Mouse (Mus musculus) cerebellum, adult 11 months (tissue): ENCODE measurements around the gene Gm7138.
"Not testable (repeated sequence)": the region's sequence is repeated elsewhere in the genome, so short reads cannot be mapped to it uniquely, and the experiment has no call there.

Experiments
- DNase-seq: peaks from one replicate; pipeline ENCODE4 v3.0.0; 2022

Gm7138 gene

GRCm38 (mm10) chr10:77741924-77742688 lies 34.6 kb downstream of the Gm7138 start, which contains the start of gene Gm18596:
Gene Gm18596, minus strand, starts transcription at chr10:77742638.
- DNase-seq: not testable (repeated sequence)

- DNase-seq: no peak
These were observed 37.8 kb downstream of the Gm7138 start for GRCm38 (mm10) chr10:77738929-77739328.

DNA sequence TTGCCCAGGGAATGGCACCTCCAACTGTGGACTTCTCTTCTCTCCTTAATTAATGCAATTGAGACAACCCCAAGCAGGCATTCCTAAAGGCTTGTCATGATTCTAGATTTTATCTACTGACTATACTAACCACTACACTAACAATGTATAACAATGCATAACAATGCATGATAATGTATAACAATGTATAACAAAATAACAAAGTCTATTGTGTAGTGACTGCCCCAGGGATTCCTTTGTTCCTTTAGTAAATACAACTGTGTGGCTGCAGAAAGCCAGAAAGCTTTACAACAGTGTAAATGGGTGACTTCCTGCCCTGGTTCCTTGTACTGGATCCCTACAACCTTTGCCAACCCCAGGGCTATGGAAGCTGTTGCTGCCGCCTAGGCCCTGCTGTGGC lies 40.8 kb downstream of the Gm7138 start:
- DNase-seq: no peak

DNA sequence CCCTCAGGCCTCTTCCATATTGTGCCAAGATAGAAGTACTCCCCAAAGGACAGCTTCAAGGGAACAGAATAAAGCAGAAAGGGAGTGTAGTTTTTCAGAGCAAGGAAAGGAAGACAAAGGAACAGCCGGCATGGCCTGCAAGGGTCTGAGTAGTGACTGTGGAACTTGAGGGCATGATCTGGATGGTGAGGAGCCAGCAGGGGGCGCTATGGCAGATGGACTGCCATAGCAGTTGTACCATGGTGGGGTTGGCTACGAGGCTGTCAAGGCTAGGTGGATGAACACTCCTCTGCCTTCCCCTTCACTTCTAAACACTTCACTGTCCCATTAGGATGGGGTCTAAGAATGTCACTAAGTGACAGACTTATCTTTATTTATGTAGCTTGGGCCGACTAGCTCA lies 47.5 kb downstream of the Gm7138 start:
- no peak for DNase-seq

DNA sequence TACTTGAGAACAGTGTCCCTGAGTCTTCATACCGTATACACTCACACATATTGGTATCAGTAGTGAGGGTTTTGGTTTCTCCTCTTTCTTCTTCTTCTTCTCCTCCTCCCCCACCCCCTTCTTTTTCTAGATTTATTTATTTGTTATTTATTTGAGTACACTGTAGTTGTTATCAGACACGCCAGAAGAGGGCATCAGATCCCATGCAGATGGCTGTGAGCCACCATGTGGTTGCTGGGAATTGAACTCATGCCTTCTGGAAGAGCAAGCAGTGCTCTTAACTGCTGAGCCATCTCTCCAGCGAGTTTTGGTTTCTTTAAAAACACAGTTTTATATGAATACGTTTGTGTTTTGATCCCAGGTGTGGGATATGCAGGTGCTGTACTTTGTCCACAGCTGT lies 48.5 kb downstream of the Gm7138 start:
- no peak for DNase-seq
